ENCODE assay signal across 20 mouse cellular contexts in genomic region chr11:86971057-86971753, GRCm38 (mm10). TPM values are rescaled to one million over a fixed set of nuclear protein-coding genes. Genes with fewer than 3 reads are reported as not detected.
DNase-seq lines count a peak whose midpoint lies in the region; ATAC-seq lines count a peak whose summit lies in the region.
"Had no signal": no experiment of that assay in that cellular context is flagged by ENCODE, and none has a peak within 500 bp of the region (broad histone marks: within the 10 kb centered on the region; RNA-seq: fewer than 3 reads in every experiment).

No protein-coding gene starts in this region.

- intact Hi-C loops in heart, postnatal 25 days (cut with DNase I): no loop called here

- H3K27me3 ChIP-seq in embryonic facial prominence, embryonic 13.5 days: no peaks in the 10 kb centered on the region
- no peaks in the 10 kb centered on the region for H3K27me3 ChIP-seq in limb, embryonic 12.5 days
- H3K27me3 ChIP-seq: intestine, embryonic 15.5 days; liver, embryonic 15.5 days had no signal

- H3K4me3 ChIP-seq in embryonic facial prominence, embryonic 13.5 days: no peak overlapping the region
- no peak overlapping the region for H3K4me3 ChIP-seq in limb, embryonic 12.5 days (replicated peaks)
- H3K4me3 ChIP-seq: intestine, embryonic 15.5 days; left cerebral cortex, adult 2 months; liver, embryonic 15.5 days; midbrain, embryonic 10.5 days; myocyte had no signal

- H3K9me3 ChIP-seq in embryonic facial prominence, embryonic 13.5 days: no peaks in the 10 kb centered on the region
- H3K9me3 ChIP-seq in limb, embryonic 12.5 days: no peaks in the 10 kb centered on the region
- H3K9me3 ChIP-seq: intestine, embryonic 15.5 days; liver, embryonic 15.5 days; midbrain, embryonic 10.5 days had no signal

- peak overlapping the region; percentile 96 for H3K27ac ChIP-seq in embryonic facial prominence, embryonic 13.5 days
- peak overlapping the region; percentile 54; the same call in 1 of the 2 replicates for H3K27ac ChIP-seq in limb, embryonic 12.5 days
- H3K27ac ChIP-seq: intestine, embryonic 15.5 days; left cerebral cortex, adult 2 months; liver, embryonic 15.5 days; midbrain, embryonic 10.5 days had no signal

- H3K4me1 ChIP-seq in embryonic facial prominence, embryonic 13.5 days: peaks cover 78% of the 10 kb centered on the region
- peaks cover 84% of the 10 kb centered on the region for H3K4me1 ChIP-seq in limb, embryonic 12.5 days (replicated peaks)

- WGBS in embryonic facial prominence, embryonic 13.5 days: 47% methylated on average over 7 of the region's 7 CpGs
- WGBS in limb, embryonic 12.5 days: 69% methylated on average over 7 of the region's 7 CpGs

- H3K4me2 ChIP-seq in embryonic facial prominence, embryonic 13.5 days: no peak overlapping the region
- H3K4me2 ChIP-seq in limb, embryonic 12.5 days: no peak overlapping the region
- H3K4me2 ChIP-seq: intestine, embryonic 15.5 days; liver, embryonic 15.5 days had no signal

- H3K36me3 ChIP-seq in embryonic facial prominence, embryonic 13.5 days: peaks cover 23% of the 10 kb centered on the region
- H3K36me3 ChIP-seq in limb, embryonic 12.5 days: peaks cover 29% of the 10 kb centered on the region
- H3K36me3 ChIP-seq: intestine, embryonic 15.5 days; liver, embryonic 15.5 days; midbrain, embryonic 10.5 days had no signal

- no peak overlapping the region for H3K9ac ChIP-seq in embryonic facial prominence, embryonic 13.5 days
- no peak overlapping the region for H3K9ac ChIP-seq in limb, embryonic 12.5 days (replicated peaks)
- H3K9ac ChIP-seq: intestine, embryonic 15.5 days; liver, embryonic 15.5 days had no signal

- no peak for ATAC-seq in embryonic facial prominence, embryonic 13.5 days (ENCODE audit: insufficient number of reproducible peaks, insufficient read depth, low FRiP score, low TSS enrichment, low read depth)
- no peak for ATAC-seq in limb, embryonic 12.5 days (ENCODE audit: insufficient number of reproducible peaks, insufficient read depth, low FRiP score, low TSS enrichment, low read depth)
- ATAC-seq in CD4-positive, CD25-positive, alpha-beta regulatory T cell, adult 4 months: no peak
- ATAC-seq: hindbrain, embryonic 16.5 days; intestine, embryonic 15.5 days; midbrain, embryonic 16.5 days had no signal

- peak; percentile 45 for DNase-seq in thymus, postnatal 0 days (ENCODE audit: low spot score)
- no peak for DNase-seq in thymus, postnatal 36 days
- no peak for DNase-seq in right cerebral cortex, adult 18-20 months
- no peak for DNase-seq in heart, postnatal 25 days (ENCODE audit: low spot score)
- DNase-seq: cerebellum, adult 11-12 months; cerebellum, postnatal 14 days; kidney, postnatal 4 days; layer of hippocampus, adult 9-11 months; lung, postnatal 4 days; thymus, adult 18-20 months had no signal

RNA-seq across cellular contexts. Expression of gene Ypel2, which starts 22.3 kb away (rescaled TPM):
- polyA plus RNA-seq in thymus, postnatal 0 days (2015; fragmentation: Nextera tagmentation; extraction: Ambion mirVana): 9.5 and 9.6 TPM in 2 replicates
- 12.2 and 14.6 TPM in 2 replicates for polyA plus RNA-seq in embryonic facial prominence, embryonic 13.5 days (2015; fragmentation: Nextera tagmentation; extraction: Ambion mirVana)
- polyA plus RNA-seq in limb, embryonic 12.5 days (2016; fragmentation: Nextera tagmentation; extraction: Ambion mirVana): 9.8 and 10.5 TPM in 2 replicates
- polyA plus RNA-seq in CD4-positive, CD25-positive, alpha-beta regulatory T cell, adult 4 months (2017; shearing (Covaris generic)): 10 to 100 TPM in 1 of 2 experiments, 1 to 10 TPM in 1; 7.4 to 11.2 TPM
- 10 to 100 TPM; 16.2 to 35.4 TPM for total RNA-seq in heart, postnatal 25 days (2021)
